Mouse (Mus musculus) inflammation-experienced regulatory T-cells (primary cell): ENCODE measurements around the gene Rmi2. TPM values are rescaled to one million over a fixed set of nuclear protein-coding genes. Genes with fewer than 3 reads are reported as not detected.

Experiments
- polyA plus RNA-seq, 2 experiments: library from polyadenylated mRNA; unstranded; fragments of 100-300 nt; shearing (Covaris generic); gene quantifications; one replicate each; pipeline ENCODE4 v1.2.1; 2017

Rmi2 gene
- polyA plus RNA-seq = 1 to 10 TPM; 2.9 to 5.3 TPM

DNA sequence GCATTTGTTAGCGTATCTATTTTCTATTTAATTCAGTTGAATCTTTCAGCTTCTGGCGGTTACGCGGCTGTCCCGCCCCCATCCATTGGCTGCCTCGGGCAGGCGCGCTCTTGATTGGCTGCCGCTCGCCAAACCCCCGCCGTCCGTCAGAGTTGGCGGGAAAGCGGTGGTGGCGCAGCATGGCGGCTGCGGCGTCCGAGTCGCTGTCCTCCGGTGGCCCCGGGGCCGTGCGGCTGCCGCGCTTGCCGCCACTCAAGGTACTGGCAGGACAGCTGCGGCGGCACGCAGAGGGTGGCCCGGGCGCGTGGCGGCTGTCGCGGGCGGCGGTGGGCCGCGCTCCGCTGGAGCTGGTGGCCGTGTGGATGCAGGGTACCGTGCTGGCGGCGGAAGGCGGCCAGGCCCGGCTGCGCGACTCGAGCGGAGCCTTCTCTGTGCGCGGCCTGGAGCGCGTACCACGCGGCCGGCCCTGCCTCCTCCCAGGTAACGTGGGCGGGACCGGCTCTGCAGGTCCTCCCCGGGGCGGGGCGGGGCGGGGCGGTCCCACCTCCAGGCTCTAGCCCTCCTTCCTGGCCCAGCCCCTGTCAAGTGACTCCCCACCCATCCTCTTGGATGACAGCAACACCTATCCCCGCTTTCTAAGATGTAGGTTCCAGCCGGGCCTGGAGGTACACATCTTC is at the start of gene Rmi2:
Gene Rmi2 (plus strand): TSS at position 149 of the 677 bp plus-strand sequence.

DNA sequence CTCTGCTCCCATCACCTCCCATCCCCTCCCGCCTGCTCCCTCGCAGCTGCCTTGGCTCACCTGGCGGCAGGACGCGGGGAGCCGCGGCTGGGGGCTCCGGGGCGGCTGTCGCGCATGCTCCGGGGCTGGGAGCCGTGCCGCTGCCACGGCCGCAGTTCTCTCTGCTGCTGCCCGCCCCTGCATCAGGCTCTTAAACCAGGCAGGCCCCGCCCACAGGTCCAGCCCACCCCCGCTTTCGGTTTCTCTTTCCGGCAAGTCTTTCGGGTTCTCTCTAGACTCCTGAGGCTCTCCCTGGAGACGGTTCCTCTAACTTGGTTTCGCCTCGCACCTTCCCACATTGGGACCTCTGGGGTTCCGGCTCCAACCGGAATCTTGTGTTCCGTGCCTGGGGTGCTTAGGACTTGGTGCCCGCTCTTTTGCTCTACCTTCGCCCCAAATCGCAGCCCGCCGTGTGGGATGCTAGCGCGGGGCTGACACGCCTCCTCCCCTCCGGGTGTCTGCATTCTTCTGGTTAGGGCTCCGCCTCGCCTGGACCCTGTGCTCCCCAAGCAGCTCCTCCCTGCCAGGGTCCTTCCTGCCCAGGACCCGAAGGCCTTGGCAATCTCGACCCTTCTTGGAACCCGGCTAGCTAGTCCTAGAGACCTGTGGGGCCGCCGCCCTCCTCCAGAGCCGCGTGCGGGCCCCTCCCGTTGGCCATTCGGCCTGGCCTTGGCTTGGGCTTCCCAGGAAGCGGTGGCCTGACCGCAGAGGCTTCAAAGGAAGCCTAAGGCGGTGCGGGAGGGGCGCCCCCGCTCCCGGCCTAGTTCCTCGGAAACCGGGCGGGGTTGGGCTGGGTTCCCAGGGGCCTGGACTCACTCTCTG is 49.3 kb upstream of the Rmi2 start, which contains the start of gene Socs1:
Gene Socs1 (minus strand): TSS at position 166 of the 861 bp plus-strand sequence.

DNA sequence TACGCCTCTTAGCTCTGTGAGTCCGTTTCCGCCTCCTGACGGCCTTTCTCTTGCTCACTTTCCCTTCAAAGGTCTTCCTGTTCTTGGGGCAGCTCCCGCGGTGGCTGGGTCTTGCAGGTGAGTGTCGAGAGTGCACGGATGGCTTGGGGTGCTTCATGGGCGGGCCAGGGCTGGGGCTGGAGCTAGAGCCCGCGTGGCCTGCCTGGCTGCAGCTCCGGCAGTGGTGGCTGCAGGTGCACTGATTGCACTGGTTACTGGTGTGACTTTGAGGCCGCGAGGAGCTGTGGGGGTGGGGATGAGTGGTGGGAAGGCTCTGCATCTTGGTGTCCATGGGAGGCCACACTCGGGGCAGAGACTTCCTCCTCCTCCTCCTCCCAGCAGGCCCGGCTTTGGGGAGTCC is 46.6 kb upstream of the Rmi2 start, which contains the start of gene Tnp2:
Gene Tnp2 (minus strand): TSS at position 390 of the 400 bp plus-strand sequence.

DNA sequence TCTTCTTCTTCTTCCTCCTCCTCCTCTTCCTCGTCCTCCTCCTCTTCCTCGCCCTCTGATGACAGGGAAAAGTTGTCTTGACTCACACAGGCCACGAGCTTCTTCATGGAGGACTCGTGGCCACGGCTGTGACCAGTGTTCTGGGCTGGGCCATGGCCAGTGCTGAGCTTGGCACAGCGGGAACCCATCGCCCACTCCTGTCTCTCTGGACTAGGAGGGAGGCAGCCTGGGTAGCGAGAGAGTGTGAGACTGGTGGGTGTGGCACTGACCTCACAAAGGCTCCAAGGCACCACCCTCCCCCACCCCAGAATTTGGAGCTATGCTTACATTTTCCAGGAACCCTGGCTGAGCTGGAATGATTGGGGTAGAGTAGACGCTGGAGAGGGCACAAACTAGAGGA is 44.2 kb upstream of the Rmi2 start, which contains the start of gene Prm3:
Gene Prm3 (minus strand): TSS at position 213 of the 400 bp plus-strand sequence.

DNA sequence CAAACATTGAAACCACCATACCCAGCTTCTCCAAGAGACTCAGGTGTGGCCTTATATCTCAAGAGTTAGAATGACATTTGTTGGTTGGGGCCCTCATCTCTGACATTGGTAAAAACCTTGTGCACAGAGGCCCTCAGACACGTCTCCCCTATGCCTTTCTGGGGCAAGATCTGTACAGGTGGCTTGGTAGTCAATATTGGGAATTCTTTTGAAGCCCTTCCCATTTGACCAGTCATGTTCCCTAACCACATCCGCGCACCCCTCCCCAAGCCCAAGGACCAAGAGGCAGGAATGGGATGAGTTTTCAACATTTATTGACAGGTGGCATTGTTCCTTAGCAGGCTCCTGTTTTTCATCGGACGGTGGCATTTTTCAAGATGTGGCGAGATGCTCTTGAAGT is 38.8 kb upstream of the Rmi2 start, which contains the start of gene Prm2:
Gene Prm2 (minus strand): TSS at position 101 of the 400 bp plus-strand sequence.

DNA sequence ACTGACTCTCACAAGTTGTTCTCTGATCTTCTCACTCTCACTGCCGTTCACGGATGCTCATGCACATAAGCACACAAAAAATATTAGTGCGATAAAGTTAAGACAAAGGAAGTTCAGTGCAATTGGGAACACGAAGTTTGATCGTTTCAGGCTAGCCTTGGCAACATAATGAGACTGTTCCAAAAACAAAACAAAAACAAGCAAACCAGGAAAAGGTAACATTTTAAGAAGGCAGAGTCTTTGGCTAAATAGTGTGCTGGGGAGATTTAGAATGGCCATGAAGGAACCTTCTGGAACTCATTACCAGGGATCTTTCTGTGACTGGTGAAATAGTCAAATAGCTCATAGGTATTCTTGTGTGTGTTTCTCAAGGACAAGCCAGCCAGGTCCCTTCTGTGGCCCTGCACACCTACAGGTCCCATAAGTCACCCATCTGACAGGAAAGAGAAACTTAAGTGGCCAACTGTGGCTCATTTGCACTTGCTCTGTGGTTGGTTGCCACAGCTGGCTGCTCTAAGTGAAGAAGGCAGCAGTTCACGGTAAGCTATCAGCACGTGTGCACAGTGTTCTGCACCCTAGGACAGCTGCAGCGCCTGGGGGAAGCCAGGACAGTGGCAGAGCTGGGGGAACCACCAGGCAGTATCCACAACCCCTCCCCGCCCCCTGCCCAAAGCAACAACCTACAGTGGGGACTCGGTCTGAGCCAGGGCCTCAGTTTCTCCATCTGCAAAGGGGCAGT is 28.9 kb upstream of the Rmi2 start, which contains the start of gene Prm1:
Gene Prm1 (minus strand): TSS at position 51 of the 739 bp plus-strand sequence.

DNA sequence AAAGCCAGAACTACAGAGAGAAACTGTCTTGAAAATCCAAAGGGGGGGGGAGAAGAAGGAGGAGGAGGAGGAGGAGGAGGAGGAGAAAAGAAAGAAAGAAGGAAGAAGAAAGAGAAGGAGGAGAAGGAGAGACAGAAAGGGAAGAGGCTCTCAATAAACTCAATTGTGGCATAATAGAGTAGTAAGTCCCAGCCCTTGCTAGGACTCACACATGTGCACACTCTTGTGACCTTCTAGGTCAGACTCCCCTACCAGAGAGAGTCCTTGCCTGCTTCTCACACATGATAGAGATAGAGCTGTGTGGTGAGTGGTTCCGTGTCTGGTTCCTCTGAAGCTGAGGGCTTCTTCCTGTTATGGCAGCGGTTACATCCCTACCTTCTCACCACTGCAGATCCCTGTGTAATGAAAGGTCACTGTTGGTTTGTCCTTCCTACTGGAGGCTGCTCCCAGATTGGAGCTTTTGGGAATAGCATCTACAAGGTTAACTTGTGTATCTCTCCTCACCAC is 21.9 kb upstream of the Rmi2 start, which contains the start of gene Gm11172:
Gene Gm11172 (plus strand): TSS at position 51 of the 507 bp plus-strand sequence.

Other genes with a start within 250 kb of the Rmi2 start
- gene Socs1, start 49.5 kb upstream of the Rmi2 start, polyA plus RNA-seq = 100 to 1,000 TPM in 1 of 2 experiments, 10 to 100 TPM in 1; 86.6 to 138 TPM
- gene Tnp2, start 46.4 kb upstream of the Rmi2 start, polyA plus RNA-seq = 1 to 10 TPM; 1.6 to 5.0 TPM
- not detected for gene Prm3, start 44.1 kb upstream of the Rmi2 start, polyA plus RNA-seq
- under 1 TPM in 1 of 2 experiments, not detected in 1; 0.43 TPM for gene Prm2, start 38.9 kb upstream of the Rmi2 start, polyA plus RNA-seq
- 1 to 10 TPM; 1.1 to 2.1 TPM for gene Prm1, start 29.2 kb upstream of the Rmi2 start, polyA plus RNA-seq
- gene Gm11172, start 22.1 kb upstream of the Rmi2 start, polyA plus RNA-seq = not detected
- gene Snn, start 225.9 kb downstream of the Rmi2 start, polyA plus RNA-seq = 1 to 10 TPM; 1.4 to 2.0 TPM
- 10 to 100 TPM; 25.5 to 35.7 TPM for gene Litaf, start 231.1 kb downstream of the Rmi2 start, polyA plus RNA-seq